Mouse (Mus musculus): ENCODE results near the gene Fibcd1.

Fibcd1 gene

DNA sequence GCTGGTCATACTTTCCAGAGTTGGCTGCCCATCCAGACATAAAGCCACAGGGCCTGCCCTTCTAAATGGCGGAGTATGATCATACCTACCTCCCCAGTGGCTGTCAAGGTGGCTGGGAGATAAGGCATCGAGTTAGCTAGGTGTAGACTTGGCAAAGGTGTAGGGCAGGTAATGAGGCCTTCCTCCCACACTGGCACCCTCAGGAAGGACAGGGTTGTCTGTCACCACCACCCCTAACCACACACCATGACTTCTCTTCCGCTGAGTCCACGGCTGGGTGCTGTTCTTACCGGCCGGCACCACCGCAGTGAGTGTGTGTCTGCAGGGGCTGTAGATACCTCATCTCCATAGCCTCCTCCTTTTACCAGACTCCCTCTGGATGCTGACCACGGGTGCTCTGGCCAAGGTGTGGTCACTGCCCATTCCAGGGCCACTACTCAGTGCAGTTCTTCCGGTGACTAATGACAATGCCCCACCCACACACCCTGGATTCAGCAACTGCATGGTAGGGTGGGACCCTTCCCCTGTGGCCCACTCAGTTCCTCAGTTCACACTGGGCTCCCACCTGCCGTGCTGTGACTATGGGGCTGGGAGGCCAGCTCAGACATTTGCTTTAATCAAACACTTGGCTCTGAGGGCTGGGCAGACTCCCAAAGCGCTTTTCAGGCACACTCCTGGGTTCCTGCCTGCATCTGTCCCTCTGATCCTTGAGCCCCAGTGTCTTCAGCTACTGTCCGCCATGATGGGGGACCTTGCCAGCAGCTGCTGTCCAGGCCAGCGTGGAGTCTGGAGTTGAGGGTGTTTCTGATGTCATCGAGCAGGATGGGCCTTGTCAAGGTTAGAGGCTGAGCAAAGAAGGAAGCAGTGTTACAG lies 34.5 kb downstream of the Fibcd1 start:
- no peak for DNase-seq (ENCODE audit: low spot score in 2 of 2)

DNA sequence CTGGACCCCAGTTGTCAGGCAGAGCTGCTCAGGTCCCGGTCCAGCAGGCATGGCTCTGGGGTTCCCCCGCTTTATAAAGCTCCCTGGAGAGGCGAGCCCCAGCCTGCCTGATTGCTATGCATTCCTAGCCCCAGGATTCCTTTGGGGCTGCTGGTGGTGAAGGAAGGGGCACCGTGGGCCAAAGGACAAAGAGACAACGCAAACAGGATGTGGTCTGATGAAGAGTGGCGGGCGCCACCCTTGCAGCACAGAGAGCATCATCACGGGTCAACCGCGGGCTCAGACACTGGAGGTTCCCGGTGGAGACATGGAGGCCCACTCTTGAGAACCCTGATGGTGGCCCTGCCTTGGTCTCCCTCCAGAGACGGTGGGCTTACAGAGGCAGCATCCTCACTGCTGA lies 35.4 kb downstream of the Fibcd1 start, which contains the start of gene Qrfp:
Gene Qrfp, minus strand, starts transcription at position 137 of the 400 bp plus-strand sequence.
- no peak for DNase-seq (ENCODE audit: low spot score in 2 of 2)

DNA sequence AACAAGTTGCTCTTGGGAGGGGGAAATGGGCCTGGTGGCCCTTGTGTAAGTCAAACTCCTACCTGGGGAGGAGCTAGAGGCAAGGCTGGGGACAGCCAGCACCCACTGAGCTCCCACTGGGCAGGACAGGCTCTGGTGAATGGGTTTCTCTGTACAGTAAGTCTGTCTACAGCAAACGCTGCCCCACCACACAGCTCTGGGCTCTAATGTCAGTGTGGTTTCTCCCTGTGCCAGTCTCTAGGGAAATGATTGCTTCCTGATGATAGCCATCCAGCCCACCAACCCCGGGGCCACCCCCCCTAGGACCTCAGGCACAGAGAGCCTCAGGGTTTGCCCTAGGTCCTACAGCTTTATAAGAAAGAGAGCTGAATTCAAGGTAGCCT lies 36.5 kb downstream of the Fibcd1 start:
- no peak for DNase-seq (ENCODE audit: low spot score in 2 of 2)

DNA sequence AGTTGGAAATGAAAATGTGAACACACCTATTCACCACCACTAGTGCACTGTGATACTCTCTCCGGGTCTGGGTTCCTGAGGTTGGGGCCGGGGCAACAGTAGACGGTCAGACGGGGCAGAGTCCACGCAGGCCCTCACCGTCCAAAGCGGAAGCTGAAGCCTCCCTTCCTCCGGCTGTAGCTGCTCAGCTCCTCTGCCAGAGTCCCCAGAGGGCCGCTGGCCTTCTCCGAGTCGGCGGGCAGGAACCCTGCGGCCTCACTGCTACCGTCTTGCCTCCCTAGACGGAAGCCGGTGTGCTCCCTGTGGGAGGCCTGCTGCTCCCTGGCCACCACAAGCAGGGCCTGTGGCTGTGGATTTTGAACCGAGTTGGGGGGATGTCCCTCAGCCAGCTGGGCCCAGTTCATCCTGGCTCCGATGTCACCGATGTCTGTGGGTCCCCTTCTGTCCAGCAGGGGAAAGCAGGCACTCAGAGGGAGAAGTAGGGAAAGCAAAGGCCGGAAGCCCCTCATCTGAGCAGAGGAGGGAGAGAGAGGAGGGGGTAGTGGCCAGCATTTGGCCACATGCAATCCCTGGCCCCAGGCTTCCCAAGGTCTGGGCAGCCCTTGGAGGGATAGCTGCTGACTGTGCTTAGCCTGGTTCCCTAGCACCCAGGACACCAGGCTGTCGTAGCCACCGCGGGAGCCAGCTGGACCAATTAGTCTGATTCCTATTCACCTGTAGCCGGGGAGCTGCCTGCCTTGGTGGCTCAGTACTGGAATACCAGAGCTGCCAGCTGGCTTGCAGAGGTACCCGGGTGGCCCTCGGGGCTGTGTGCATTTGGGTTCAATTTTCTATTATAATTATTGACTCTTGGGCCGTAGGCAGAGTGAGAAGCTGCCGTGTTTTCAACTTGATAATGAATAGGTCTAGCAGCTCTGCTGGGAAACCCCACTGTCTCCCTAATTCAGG lies 37.1 kb downstream of the Fibcd1 start:
- DNase-seq (ENCODE audit: low spot score in 2 of 2): no peak

GRCm38 (mm10) chr2:31806639-31807382 lies 39.0 kb downstream of the Fibcd1 start:
- DNase-seq (ENCODE audit: low spot score in 2 of 2): no peak

DNA sequence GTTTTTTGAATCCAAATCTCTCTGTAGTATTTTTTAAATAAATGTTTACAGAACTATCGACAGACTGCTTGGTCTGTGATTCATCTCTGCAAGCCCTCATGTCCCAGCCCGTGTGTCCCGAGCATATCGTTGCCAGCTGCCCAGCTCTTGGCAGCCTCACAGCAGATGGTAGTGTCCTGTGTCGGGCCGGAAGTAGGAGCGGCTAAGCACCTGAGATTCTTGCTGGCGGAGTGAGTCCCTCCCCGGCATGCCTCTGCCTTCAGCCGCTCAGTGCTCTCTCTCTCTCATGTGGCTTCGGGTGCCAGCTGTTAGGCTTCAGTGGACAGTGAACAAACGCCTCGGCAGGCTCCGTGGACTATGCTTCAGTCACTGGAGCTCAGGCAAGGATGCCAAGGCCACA lies 42.3 kb downstream of the Fibcd1 start:
- no peak for DNase-seq (ENCODE audit: low spot score in 2 of 2)

DNA sequence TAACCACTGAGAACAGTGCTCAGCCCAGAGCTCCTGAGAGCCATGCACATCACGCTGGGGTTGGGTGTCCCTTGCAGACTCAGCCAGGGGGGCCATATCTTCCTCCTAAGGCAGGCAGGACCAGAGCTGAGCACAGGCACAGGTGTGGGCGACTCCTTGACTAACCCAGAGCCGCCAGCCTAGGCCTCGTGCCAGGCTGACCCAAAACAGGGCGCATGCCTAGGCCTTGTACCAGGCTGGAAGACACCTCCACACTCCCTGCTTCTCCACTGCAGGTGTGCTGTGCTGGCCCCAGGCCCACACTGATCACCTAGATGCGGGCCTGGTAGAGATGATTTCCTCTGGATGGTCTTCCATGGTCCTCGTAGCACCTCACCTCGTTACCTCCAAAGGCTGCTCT lies 43.0 kb downstream of the Fibcd1 start:
- DNase-seq (ENCODE audit: low spot score in 2 of 2): no peak

GRCm38 (mm10) chr2:31801416-31801815 lies 44.4 kb downstream of the Fibcd1 start:
- DNase-seq (ENCODE audit: low spot score in 2 of 2): no peak

DNA sequence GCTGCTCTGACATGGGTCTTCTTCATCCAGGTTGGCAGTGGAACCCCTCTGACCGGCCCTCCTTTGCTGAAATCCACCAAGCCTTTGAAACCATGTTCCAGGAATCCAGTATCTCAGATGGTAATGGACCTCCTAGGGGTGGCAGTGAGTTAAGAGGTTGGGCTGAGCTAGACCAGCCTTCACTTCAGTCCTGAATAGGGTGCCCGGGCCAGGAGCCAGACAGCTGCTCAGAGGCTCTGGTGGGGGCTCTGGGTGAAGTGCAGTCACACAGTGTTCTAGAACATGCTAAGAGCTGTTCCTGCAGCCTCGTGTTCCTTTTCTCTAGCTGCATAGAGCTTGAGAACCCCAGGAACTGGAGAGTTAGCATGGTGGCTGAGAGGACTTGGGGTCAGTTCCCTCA lies 48.9 kb downstream of the Fibcd1 start:
- DNase-seq (ENCODE audit: low spot score in 2 of 2): no peak

- DNase-seq (ENCODE audit: low spot score in 2 of 2): no peak
Observed at GRCm38 (mm10) chr2:31792611-31793010, 53.2 kb downstream of the Fibcd1 start.

GRCm38 (mm10) chr2:31791260-31791659 lies 54.5 kb downstream of the Fibcd1 start:
- no peak for DNase-seq (ENCODE audit: low spot score in 2 of 2)

- no peak for DNase-seq (ENCODE audit: low spot score in 2 of 2)
Observed at GRCm38 (mm10) chr2:31790728-31791251, 55.0 kb downstream of the Fibcd1 start.

DNA sequence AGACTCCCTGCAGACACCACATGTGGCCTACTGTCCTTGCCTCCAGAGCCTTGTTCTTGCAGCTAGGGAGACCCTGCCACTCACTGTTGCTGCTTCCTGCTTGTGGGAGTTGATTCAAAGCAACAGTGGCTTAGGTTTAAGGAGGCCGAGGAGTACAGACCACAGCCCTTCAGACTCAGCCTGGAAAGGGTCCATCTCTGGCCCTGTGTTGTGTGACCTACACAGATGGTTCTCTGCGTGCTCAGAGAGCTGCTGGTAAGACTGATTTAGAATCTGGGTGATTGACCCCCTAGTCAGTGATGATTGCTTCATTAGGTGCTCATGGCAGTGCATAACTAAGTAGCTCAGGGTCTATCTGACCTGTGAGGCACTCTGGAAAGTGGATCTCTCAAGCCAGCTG lies 56.6 kb downstream of the Fibcd1 start:
- no peak for DNase-seq (ENCODE audit: low spot score in 2 of 2)

- no peak for DNase-seq (ENCODE audit: low spot score in 2 of 2)
Observed at GRCm38 (mm10) chr2:31788227-31788626, 57.6 kb downstream of the Fibcd1 start.

DNA sequence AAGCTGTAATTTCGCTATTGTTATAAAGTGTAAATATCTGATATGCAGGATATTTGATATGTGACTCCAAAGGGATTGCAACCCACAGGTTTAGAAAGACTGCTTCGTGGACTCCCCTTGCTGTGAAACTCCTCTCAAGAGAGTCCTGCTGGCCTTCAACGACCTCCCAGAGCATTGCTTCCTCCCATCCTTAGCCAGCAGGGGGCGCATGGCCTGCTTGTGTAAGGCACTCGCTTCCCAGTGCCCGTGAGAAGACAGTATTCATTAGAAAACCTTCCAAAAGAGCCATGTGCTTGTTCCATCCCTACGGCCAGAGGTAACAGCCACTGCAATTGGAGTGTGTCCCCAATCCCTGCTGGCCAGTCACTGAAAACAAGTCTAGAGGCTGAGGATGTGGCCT lies 58.8 kb downstream of the Fibcd1 start:
- DNase-seq (ENCODE audit: low spot score in 2 of 2): peak; percentile 50 to 78

- DNase-seq (ENCODE audit: low spot score in 2 of 2): peak; percentile 70 to 73
Observed at GRCm38 (mm10) chr2:31785074-31785473, 60.7 kb downstream of the Fibcd1 start.

DNA sequence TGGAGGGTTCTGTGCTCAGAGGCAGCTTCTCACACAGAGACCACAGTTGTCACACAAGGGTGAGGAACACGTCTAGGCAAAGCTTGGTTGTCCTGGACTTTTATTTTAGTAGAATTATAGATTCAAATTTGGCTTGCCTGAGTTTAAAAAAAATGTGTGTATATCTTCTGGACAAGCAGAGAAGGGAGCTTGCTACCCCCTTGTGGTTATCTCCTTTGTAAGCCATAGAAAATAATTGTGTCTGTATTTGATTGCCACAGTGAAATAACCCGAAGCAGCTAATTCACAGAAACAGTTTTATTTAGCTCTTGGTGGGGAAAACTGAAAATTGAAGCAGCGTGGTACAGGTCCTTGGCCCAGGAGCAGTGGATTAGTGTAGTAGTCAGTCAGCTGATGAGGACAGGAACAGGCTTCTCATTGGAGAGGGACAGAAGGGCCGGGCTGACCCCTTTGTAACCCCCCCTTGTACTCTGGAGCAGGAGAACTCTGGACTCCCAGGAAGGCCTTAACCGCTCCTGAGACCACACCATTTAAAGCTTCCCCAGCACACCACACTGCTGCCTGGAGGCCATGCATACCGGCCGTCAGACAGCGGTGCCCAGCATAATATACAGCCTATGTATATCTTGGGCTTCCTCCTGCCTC lies 62.7 kb downstream of the Fibcd1 start:
- DNase-seq (ENCODE audit: low spot score in 2 of 2): no peak

GRCm38 (mm10) chr2:31779258-31779657 lies 66.5 kb downstream of the Fibcd1 start:
- DNase-seq (ENCODE audit: low spot score in 2 of 2): no peak

DNA sequence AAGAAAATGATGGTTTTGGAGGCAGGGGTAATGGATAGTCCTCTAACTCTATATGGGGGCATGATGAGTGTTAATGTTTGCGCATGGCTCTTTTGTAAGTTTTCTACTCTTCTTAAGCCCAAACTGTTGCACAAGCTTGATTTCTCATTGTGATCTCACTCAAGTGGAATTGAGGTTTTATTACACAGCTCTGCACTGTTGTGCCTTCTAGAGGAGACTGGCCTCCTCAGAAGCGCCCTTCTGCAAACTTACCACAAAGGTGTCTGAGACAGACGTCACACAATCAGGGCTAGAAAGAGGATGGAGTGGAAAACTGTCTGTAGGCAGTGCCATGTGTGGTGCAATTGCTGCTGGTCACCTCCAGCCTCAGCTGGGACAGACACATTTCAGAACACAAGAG lies 69.3 kb downstream of the Fibcd1 start:
- no peak for DNase-seq (ENCODE audit: low spot score in 2 of 2)

GRCm38 (mm10) chr2:31770781-31771441 lies 74.9 kb downstream of the Fibcd1 start:
- DNase-seq (ENCODE audit: low spot score in 2 of 2): no peak
